Mouse (Mus musculus): ENCODE data around the gene Asap3. TPM values are rescaled to one million over a fixed set of nuclear protein-coding genes. Genes with fewer than 3 reads are reported as not detected.

Gene Asap3
- polyA plus RNA-seq, 1 experiment from 2014 or later = 4.9 TPM

DNA sequence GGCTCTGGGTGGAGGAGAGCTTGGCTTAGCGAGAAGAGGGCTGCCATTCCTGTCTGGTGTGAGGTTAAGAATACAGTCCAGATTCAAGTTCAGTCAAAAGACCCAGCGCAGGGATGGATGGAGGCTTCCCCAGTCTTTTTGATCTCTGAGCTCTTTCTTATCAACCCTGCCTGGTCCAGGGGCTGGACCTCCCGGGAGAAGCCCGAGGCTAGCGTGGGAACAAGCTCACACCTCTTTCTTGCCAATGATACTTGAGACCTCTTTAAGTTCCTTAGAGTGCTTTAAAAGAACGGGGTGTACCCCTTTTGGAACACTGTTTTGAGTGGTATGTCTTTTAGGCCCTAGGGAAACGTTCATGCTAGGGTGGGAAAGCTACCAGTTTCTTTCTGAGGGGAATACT is 11.1 kb upstream of the Asap3 start:
- H3K27ac ChIP-seq = no peak overlapping the region
- WGBS = 69% methylated on average over 7 of the region's 7 CpGs

DNA sequence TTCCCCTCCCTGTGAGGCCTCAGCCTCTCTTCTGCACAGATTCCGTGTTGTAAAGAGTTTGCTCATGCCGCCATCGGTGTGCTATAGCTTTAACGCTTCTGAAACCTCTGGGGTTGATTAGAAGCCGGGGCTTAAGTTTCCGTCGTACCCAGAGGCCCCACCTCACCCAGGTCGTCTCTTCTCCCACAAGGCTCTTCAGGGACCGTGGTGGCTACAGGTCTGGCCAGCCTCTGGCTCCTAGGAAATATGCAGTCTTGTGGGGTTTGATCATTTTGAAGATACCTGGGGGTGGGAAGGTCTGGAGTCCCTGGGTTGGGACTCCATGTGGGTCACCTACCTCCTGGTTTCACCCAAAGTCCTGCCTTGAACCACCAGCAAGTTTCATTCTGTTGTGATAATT is 10.5 kb upstream of the Asap3 start:
- Histone ChIP-seq H3K9me3 (ENCODE audit: control insufficient read depth, low read length) (no peaks in the 10 kb centered on the region), H3K27me3 (ENCODE audit: control insufficient read depth, insufficient read depth, low read length) (no peaks in the 10 kb centered on the region), H3K27ac (no peak overlapping the region), H3K36me3 (replicated peaks; ENCODE audit: control insufficient read depth, insufficient read depth) (no peaks in the 10 kb centered on the region), H3K9ac (no peak overlapping the region), H3K4me2 (replicated peaks) (no peak overlapping the region), H3K4me1 (replicated peaks; ENCODE audit: control insufficient read depth, insufficient read depth, low read length) (no peaks in the 10 kb centered on the region), H3K4me3 (replicated peaks; ENCODE audit: low read length) (no peak overlapping the region)
- WGBS = 80% methylated on average over 9 of the region's 9 CpGs
- no peak for DNase-seq (ENCODE audit: low spot score)
- no peak for ATAC-seq (ENCODE audit: low FRiP score)

More for the DNA sequence above, 11.1 kb upstream of the Asap3 start:
- H3K4me2 ChIP-seq (replicated peaks) = no peak overlapping the region
- no peaks in the 10 kb centered on the region for H3K4me1 ChIP-seq (replicated peaks; ENCODE audit: control insufficient read depth, insufficient read depth, low read length)
- H3K9me3 ChIP-seq (ENCODE audit: control insufficient read depth, low read length) = no peaks in the 10 kb centered on the region
- ATAC-seq (ENCODE audit: low FRiP score) (no peak), DNase-seq (ENCODE audit: low spot score) (no peak)
- H3K9ac ChIP-seq = no peak overlapping the region
- no peaks in the 10 kb centered on the region for H3K27me3 ChIP-seq (ENCODE audit: control insufficient read depth, insufficient read depth, low read length)
- H3K4me3 ChIP-seq (replicated peaks; ENCODE audit: low read length) = no peak overlapping the region
- H3K36me3 ChIP-seq (replicated peaks; ENCODE audit: control insufficient read depth, insufficient read depth) = no peaks in the 10 kb centered on the region

DNA sequence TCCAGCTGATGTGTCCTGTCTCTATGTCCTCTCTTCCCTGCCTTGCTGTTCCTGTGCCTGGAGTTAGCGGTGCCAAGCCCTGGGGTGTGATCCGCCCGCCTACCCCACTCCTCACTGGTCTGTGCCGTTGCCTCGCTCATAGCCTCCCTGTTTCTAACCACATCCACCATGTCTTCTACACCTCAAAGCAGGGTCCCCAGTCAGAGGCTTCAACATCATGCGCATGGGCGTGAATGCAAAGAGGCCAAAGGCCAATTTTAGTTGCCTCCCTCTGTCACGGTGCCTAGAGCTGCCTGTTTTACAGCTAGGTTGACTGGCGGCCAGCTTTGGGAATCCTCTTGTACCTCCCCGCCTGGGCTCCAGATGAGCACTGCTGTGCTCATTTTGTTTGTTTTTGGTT is 10.0 kb upstream of the Asap3 start:
- no peaks in the 10 kb centered on the region for H3K36me3 ChIP-seq (replicated peaks; ENCODE audit: control insufficient read depth, insufficient read depth)
- H3K4me1 ChIP-seq (replicated peaks; ENCODE audit: control insufficient read depth, insufficient read depth, low read length) = no peaks in the 10 kb centered on the region
- H3K9me3 ChIP-seq (ENCODE audit: control insufficient read depth, low read length) = no peaks in the 10 kb centered on the region
- H3K27me3 ChIP-seq (ENCODE audit: control insufficient read depth, insufficient read depth, low read length) = no peaks in the 10 kb centered on the region
- H3K9ac ChIP-seq = no peak overlapping the region
- 79% methylated on average over 10 of the region's 10 CpGs for WGBS
- no peak for ATAC-seq (ENCODE audit: low FRiP score)
- no peak overlapping the region for H3K4me3 ChIP-seq (replicated peaks; ENCODE audit: low read length)
- H3K27ac ChIP-seq = no peak overlapping the region
- DNase-seq (ENCODE audit: low spot score) = no peak
- H3K4me2 ChIP-seq (replicated peaks) = no peak overlapping the region

DNA sequence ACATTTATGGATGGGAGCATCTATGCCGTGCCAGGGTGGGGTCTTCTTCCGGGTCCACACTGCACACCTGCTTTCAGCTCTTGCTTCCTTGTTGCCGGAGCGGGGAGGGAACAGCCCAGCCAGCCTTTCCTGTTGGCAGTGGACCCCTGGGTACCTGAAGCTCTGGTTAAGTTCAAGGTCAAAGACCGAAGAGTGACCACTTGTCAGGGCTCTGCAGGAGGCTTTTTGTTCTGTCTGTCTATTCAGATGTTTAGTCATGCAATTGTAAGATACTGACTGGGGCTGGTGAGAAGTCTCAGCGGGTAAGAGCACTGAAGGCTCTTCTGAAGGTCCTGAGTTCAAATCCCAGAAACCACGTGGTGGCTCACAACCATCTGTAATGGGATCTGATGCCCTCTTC is 7.3 kb upstream of the Asap3 start:
- Histone ChIP-seq H3K4me2 (replicated peaks) (no peak overlapping the region), H3K9me3 (ENCODE audit: control insufficient read depth, low read length) (no peaks in the 10 kb centered on the region), H3K27ac (no peak overlapping the region), H3K4me3 (replicated peaks; ENCODE audit: low read length) (no peak overlapping the region), H3K36me3 (replicated peaks; ENCODE audit: control insufficient read depth, insufficient read depth) (no peaks in the 10 kb centered on the region), H3K9ac (no peak overlapping the region), H3K4me1 (replicated peaks; ENCODE audit: control insufficient read depth, insufficient read depth, low read length) (no peaks in the 10 kb centered on the region), H3K27me3 (ENCODE audit: control insufficient read depth, insufficient read depth, low read length) (no peaks in the 10 kb centered on the region)
- no peak for DNase-seq (ENCODE audit: low spot score)
- 67% methylated on average over 7 of the region's 7 CpGs for WGBS
- no peak for ATAC-seq (ENCODE audit: low FRiP score)

DNA sequence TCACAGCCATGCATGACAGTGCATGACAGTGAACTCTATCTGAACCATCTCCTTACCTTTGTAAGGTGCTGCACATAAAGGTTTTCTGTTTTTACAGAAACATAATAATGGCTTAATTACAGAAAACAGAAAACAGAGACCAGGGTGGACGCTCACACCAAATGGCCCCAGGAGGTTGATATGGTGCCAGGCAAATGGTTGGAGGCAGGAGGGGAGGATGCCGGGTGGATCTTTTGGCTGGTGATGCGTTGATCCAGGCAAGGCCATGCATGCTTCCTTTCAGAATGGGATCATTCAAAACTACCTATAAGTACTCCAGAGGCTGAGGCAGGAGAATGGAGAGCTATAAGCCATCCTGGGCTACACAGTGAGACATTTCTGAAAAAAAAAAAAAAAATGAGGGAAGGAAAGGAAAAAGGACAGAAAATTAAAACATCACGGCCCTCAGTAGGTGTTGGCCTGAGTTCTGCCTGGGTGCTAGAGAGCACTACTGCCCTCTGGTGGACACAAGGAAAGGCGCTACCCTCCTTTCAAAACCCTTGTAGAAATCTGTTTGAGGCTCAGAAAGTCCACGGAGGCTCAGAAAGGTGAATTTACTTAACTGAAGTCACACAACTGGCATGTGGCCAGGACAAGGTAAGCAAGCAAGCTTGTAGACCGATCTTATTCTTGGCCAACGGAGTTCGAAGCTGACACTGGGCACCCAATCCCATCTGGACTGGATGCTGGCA is 6.4 kb upstream of the Asap3 start:
- Histone ChIP-seq H3K4me2 (replicated peaks) (no peak overlapping the region), H3K9me3 (ENCODE audit: control insufficient read depth, low read length) (no peaks in the 10 kb centered on the region), H3K27ac (no peak overlapping the region), H3K27me3 (ENCODE audit: control insufficient read depth, insufficient read depth, low read length) (no peaks in the 10 kb centered on the region), H3K4me1 (replicated peaks; ENCODE audit: control insufficient read depth, insufficient read depth, low read length) (no peaks in the 10 kb centered on the region), H3K9ac (no peak overlapping the region), H3K36me3 (replicated peaks; ENCODE audit: control insufficient read depth, insufficient read depth) (no peaks in the 10 kb centered on the region), H3K4me3 (replicated peaks; ENCODE audit: low read length) (no peak overlapping the region)
- ATAC-seq (ENCODE audit: low FRiP score) (no peak), DNase-seq (ENCODE audit: low spot score) (peak; percentile 75)
- WGBS = 39% methylated on average over 9 of the region's 9 CpGs

DNA sequence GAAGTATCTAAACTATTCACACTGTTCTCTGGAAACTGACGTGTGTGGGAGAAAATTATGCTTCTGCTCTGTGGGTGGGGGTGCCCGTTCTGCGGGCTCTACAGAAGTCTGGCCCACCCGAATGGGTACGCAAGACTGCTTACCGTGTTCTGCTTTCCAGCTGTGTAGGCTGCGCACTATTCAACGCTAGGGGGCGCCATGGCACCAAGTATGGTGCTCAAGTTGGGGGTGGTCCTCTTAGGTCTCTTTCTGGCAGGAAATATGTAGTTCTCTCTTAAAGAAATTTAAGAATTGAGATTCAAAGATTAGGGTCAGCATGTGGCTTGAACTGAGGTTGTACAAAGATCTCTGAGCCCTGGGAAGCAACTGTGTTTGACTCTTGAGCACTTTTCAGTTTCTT is 3.7 kb upstream of the Asap3 start:
- H3K9ac ChIP-seq = no peak overlapping the region
- DNase-seq (ENCODE audit: low spot score) (peak; percentile 85), ATAC-seq (ENCODE audit: low FRiP score) (no peak)
- WGBS = 4% methylated on average over 9 of the region's 9 CpGs
- no peak overlapping the region for H3K27ac ChIP-seq
- no peaks in the 10 kb centered on the region for H3K9me3 ChIP-seq (ENCODE audit: control insufficient read depth, low read length)
- no peak overlapping the region for H3K4me2 ChIP-seq (replicated peaks)
- H3K4me3 ChIP-seq (replicated peaks; ENCODE audit: low read length) = no peak overlapping the region
- peaks cover 8% of the 10 kb centered on the region for H3K4me1 ChIP-seq (replicated peaks; ENCODE audit: control insufficient read depth, insufficient read depth, low read length)
- no peaks in the 10 kb centered on the region for H3K27me3 ChIP-seq (ENCODE audit: control insufficient read depth, insufficient read depth, low read length)
- no peaks in the 10 kb centered on the region for H3K36me3 ChIP-seq (replicated peaks; ENCODE audit: control insufficient read depth, insufficient read depth)

DNA sequence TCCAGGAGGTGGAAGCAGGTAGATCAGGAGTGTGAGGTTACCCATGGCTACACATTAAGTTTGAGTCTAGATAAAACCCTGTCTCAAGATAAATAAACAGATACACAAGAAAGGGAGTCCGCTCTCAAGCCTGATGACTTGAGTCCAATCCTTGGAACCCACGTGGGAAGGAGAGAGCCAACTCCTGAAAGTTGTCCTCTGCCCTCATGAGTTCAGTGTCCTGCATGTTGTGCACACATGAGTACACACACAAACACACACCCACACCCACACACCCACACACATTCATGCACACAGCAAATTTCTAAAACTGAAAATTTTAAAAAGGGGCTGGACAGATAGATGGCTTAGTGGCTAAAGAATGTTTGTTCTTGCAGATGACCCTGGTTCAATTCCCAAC is 1.4 kb upstream of the Asap3 start:
- Histone ChIP-seq H3K4me3 (replicated peaks; ENCODE audit: low read length) (no peak overlapping the region), H3K9me3 (ENCODE audit: control insufficient read depth, low read length) (no peaks in the 10 kb centered on the region), H3K27me3 (ENCODE audit: control insufficient read depth, insufficient read depth, low read length) (no peaks in the 10 kb centered on the region), H3K4me1 (replicated peaks; ENCODE audit: control insufficient read depth, insufficient read depth, low read length) (peaks cover 9% of the 10 kb centered on the region), H3K9ac (no peak overlapping the region), H3K36me3 (replicated peaks; ENCODE audit: control insufficient read depth, insufficient read depth) (no peaks in the 10 kb centered on the region), H3K27ac (no peak overlapping the region), H3K4me2 (replicated peaks) (no peak overlapping the region)
- WGBS = 79% methylated on average over 2 of the region's 2 CpGs
- DNase-seq (ENCODE audit: low spot score) (no peak), ATAC-seq (ENCODE audit: low FRiP score) (no peak)

DNA sequence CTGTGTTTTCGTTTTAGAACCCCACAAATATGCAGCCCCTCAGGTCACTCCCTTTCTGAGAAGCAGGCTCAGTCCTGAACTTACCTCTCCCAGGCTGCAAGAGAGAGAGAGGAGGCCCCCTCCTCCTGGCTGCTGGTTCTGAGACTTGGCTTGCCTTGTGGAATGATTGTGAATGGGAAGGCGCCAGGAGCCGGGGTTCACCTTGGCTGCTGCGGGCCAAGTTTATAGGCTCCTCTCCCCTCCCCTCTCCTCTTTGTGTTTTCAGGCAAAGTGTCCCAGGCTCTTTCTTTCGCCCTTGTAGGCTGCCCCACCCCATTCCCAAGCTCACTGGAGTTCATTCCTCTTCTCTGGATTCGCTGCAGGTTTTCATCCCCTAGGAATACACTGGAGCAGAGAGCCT is 778 bp downstream of the Asap3 start:
- H3K4me1 ChIP-seq (replicated peaks; ENCODE audit: control insufficient read depth, insufficient read depth, low read length) = peaks cover 9% of the 10 kb centered on the region
- DNase-seq (ENCODE audit: low spot score) (no peak), ATAC-seq (ENCODE audit: low FRiP score) (0 out of 2 replicates have a peak, but pooled peaks have one; percentile 12)
- no peaks in the 10 kb centered on the region for H3K36me3 ChIP-seq (replicated peaks; ENCODE audit: control insufficient read depth, insufficient read depth)
- peak overlapping the region; percentile 58 for H3K4me3 ChIP-seq (replicated peaks; ENCODE audit: low read length)
- no peaks in the 10 kb centered on the region for H3K27me3 ChIP-seq (ENCODE audit: control insufficient read depth, insufficient read depth, low read length)
- peak overlapping the region; percentile 75 for H3K9ac ChIP-seq
- no peaks in the 10 kb centered on the region for H3K9me3 ChIP-seq (ENCODE audit: control insufficient read depth, low read length)
- H3K27ac ChIP-seq = no peak overlapping the region
- H3K4me2 ChIP-seq (replicated peaks) = peak overlapping the region; percentile 96
- WGBS = 6% methylated on average over 6 of the region's 6 CpGs

DNA sequence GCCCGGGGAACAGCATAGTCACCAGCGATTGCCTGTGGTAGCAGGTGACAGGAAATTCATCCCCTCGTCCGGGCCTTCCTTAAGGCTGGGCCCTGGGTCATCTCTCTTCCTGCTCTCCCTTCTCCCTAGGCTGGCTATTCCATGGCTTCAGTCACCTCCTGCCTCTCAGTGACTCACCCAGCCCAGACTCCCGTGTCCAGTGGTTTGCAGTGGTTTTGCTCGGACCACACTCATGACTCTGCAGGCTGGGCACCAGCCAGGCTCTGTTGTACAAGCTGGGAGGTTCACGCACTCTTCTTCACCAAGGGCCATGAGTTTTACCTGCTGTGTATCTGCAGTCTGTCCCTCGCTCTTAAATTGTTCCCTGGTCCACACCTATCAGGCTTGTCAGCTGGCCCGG is 4.8 kb downstream of the Asap3 start:
- Histone ChIP-seq H3K9ac (no peak overlapping the region), H3K9me3 (ENCODE audit: control insufficient read depth, low read length) (no peaks in the 10 kb centered on the region), H3K4me2 (replicated peaks) (no peak overlapping the region), H3K27ac (no peak overlapping the region), H3K4me1 (replicated peaks; ENCODE audit: control insufficient read depth, insufficient read depth, low read length) (peaks cover 9% of the 10 kb centered on the region), H3K27me3 (ENCODE audit: control insufficient read depth, insufficient read depth, low read length) (no peaks in the 10 kb centered on the region), H3K4me3 (replicated peaks; ENCODE audit: low read length) (no peak overlapping the region), H3K36me3 (replicated peaks; ENCODE audit: control insufficient read depth, insufficient read depth) (no peaks in the 10 kb centered on the region)
- no peak for ATAC-seq (ENCODE audit: low FRiP score)
- 82% methylated on average over 9 of the region's 9 CpGs for WGBS
- DNase-seq (ENCODE audit: low spot score) = no peak

DNA sequence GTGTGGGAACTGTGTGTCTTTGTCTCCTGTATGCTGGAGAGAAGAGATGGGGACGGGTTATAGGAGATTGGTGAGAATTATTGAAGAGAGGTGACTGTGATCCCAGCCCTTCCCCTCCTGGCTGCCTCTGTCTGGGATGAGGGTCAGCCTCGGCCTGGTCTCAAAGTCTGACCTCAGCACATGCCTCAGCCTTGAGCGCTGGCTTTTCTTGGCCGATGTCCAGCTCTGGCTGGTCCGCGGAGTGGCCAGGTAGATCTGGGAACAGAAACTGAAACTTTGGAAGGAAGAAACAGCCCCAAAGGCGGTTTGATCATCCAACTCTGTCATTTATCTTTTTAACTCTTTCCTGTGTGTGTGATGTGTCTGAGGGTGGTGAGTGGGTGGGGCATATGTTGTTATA is 7.5 kb downstream of the Asap3 start:
- no peak for ATAC-seq (ENCODE audit: low FRiP score)
- H3K27ac ChIP-seq = no peak overlapping the region; the same call in 1 of the 2 replicates

More for the DNA sequence above, 7.5 kb downstream of the Asap3 start:
- Histone ChIP-seq H3K27me3 (ENCODE audit: control insufficient read depth, insufficient read depth, low read length) (no peaks in the 10 kb centered on the region), H3K4me1 (replicated peaks; ENCODE audit: control insufficient read depth, insufficient read depth, low read length) (peaks cover 8% of the 10 kb centered on the region), H3K4me3 (replicated peaks; ENCODE audit: low read length) (no peak overlapping the region), H3K9me3 (ENCODE audit: control insufficient read depth, low read length) (no peaks in the 10 kb centered on the region), H3K4me2 (replicated peaks) (no peak overlapping the region), H3K36me3 (replicated peaks; ENCODE audit: control insufficient read depth, insufficient read depth) (no peaks in the 10 kb centered on the region), H3K9ac (no peak overlapping the region)
- 74% methylated on average over 7 of the region's 7 CpGs for WGBS
- DNase-seq (ENCODE audit: low spot score) = no peak
